Mouse (Mus musculus): ENCODE results near the gene Timd2. TPM values are rescaled to one million over a fixed set of nuclear protein-coding genes. Genes with fewer than 3 reads are reported as not detected.
A peak's percentile ranks its signal among the peaks of the same experiment; 100 is the strongest.
"Not testable (repeated sequence)": the region's sequence is repeated elsewhere in the genome, so short reads cannot be mapped to it uniquely, and the experiment has no call there.

Timd2 gene
- polyA plus RNA-seq, 1 experiment from 2014 or later, result not detected

- Histone ChIP-seq H3K4me1 (replicated peaks) (no peaks in the 10 kb centered on the region), H3K36me3 (no peaks in the 10 kb centered on the region), H3K27ac (no peak overlapping the region), H3K4me3 (replicated peaks) (no peak overlapping the region), H3K9me3 (no peaks in the 10 kb centered on the region), H3K9ac (replicated peaks) (no peak overlapping the region), H3K27me3 (no peaks in the 10 kb centered on the region), H3K4me2 (no peak overlapping the region)
- 88% methylated on average over 11 of the region's 11 CpGs for WGBS
- no peak for ATAC-seq (ENCODE audit: insufficient number of reproducible peaks, insufficient read depth, low FRiP score, low TSS enrichment, low read depth)
Measured at GRCm38 (mm10) chr11:46731541-46732070, 24.7 kb upstream of the Timd2 start.

GRCm38 (mm10) chr11:46698830-46699229 lies 8.0 kb downstream of the Timd2 start:
- Histone ChIP-seq H3K36me3 (no peaks in the 10 kb centered on the region), H3K9me3 (no peaks in the 10 kb centered on the region), H3K27me3 (no peaks in the 10 kb centered on the region), H3K9ac (replicated peaks) (no peak overlapping the region), H3K27ac (no peak overlapping the region), H3K4me1 (replicated peaks) (no peaks in the 10 kb centered on the region), H3K4me2 (no peak overlapping the region), H3K4me3 (replicated peaks) (no peak overlapping the region)
- no peak for ATAC-seq (ENCODE audit: insufficient number of reproducible peaks, insufficient read depth, low FRiP score, low TSS enrichment, low read depth)
- WGBS, result 84% methylated on average over 5 of the region's 5 CpGs

GRCm38 (mm10) chr11:46698278-46698655 lies 8.6 kb downstream of the Timd2 start:
- no peak for ATAC-seq (ENCODE audit: insufficient number of reproducible peaks, insufficient read depth, low FRiP score, low TSS enrichment, low read depth)

GRCm38 (mm10) chr11:46697433-46698277 lies 9.2 kb downstream of the Timd2 start:
- Histone ChIP-seq H3K4me1 (replicated peaks) (no peaks in the 10 kb centered on the region), H3K27ac (no peak overlapping the region), H3K9me3 (no peaks in the 10 kb centered on the region), H3K4me3 (replicated peaks) (no peak overlapping the region), H3K27me3 (no peaks in the 10 kb centered on the region), H3K36me3 (no peaks in the 10 kb centered on the region), H3K4me2 (no peak overlapping the region), H3K9ac (replicated peaks) (no peak overlapping the region)
- ATAC-seq (ENCODE audit: insufficient number of reproducible peaks, insufficient read depth, low FRiP score, low TSS enrichment, low read depth), result no peak
- 85% methylated on average over 5 of the region's 5 CpGs for WGBS

More at GRCm38 (mm10) chr11:46698278-46698655, 8.6 kb downstream of the Timd2 start:
- H3K36me3 ChIP-seq, result no peaks in the 10 kb centered on the region
- H3K4me3 ChIP-seq (replicated peaks), result no peak overlapping the region
- no peaks in the 10 kb centered on the region for H3K9me3 ChIP-seq
- no peaks in the 10 kb centered on the region for H3K27me3 ChIP-seq
- H3K9ac ChIP-seq (replicated peaks), result no peak overlapping the region
- 82% methylated on average over 6 of the region's 6 CpGs for whole genome bisulfite sequencing
- H3K27ac ChIP-seq, result no peak overlapping the region
- no peak overlapping the region for H3K4me2 ChIP-seq
- H3K4me1 ChIP-seq (replicated peaks), result no peaks in the 10 kb centered on the region

GRCm38 (mm10) chr11:46695849-46696248 lies 11.0 kb downstream of the Timd2 start:
- H3K4me1 ChIP-seq (replicated peaks); H3K9ac ChIP-seq (replicated peaks); ATAC-seq (ENCODE audit: insufficient number of reproducible peaks, insufficient read depth, low FRiP score, low TSS enrichment, low read depth); H3K27me3 ChIP-seq; H3K4me2 ChIP-seq; H3K36me3 ChIP-seq; H3K4me3 ChIP-seq (replicated peaks); H3K9me3 ChIP-seq; H3K27ac ChIP-seq: not testable (repeated sequence)
- WGBS, result 85% methylated on average over 2 of the region's 2 CpGs

- Histone ChIP-seq H3K4me2 (no peak overlapping the region), H3K4me1 (replicated peaks) (no peaks in the 10 kb centered on the region), H3K9me3 (no peaks in the 10 kb centered on the region), H3K27me3 (no peaks in the 10 kb centered on the region), H3K9ac (replicated peaks) (no peak overlapping the region), H3K27ac (no peak overlapping the region), H3K4me3 (replicated peaks) (no peak overlapping the region), H3K36me3 (no peaks in the 10 kb centered on the region)
- 89% methylated on average over 2 of the region's 2 CpGs for WGBS
- ATAC-seq (ENCODE audit: insufficient number of reproducible peaks, insufficient read depth, low FRiP score, low TSS enrichment, low read depth), result no peak
Measured at GRCm38 (mm10) chr11:46690136-46690535, 16.7 kb downstream of the Timd2 start.

GRCm38 (mm10) chr11:46683723-46684122 lies 23.1 kb downstream of the Timd2 start:
- H3K27ac ChIP-seq, result no peak overlapping the region
- H3K36me3 ChIP-seq, result no peaks in the 10 kb centered on the region
- H3K9ac ChIP-seq (replicated peaks), result no peak overlapping the region
- H3K4me1 ChIP-seq (replicated peaks), result no peaks in the 10 kb centered on the region
- no peak for ATAC-seq (ENCODE audit: insufficient number of reproducible peaks, insufficient read depth, low FRiP score, low TSS enrichment, low read depth)
- no peaks in the 10 kb centered on the region for H3K9me3 ChIP-seq
- H3K27me3 ChIP-seq, result no peaks in the 10 kb centered on the region
- H3K4me2 ChIP-seq, result no peak overlapping the region
- WGBS, result 49% methylated on average over 4 of the region's 4 CpGs
- H3K4me3 ChIP-seq (replicated peaks), result no peak overlapping the region

GRCm38 (mm10) chr11:46682842-46683241 lies 24.0 kb downstream of the Timd2 start:
- Histone ChIP-seq H3K27ac (no peak overlapping the region), H3K27me3 (no peaks in the 10 kb centered on the region), H3K9me3 (no peaks in the 10 kb centered on the region), H3K36me3 (no peaks in the 10 kb centered on the region), H3K9ac (replicated peaks) (no peak overlapping the region), H3K4me3 (replicated peaks) (no peak overlapping the region), H3K4me1 (replicated peaks) (no peaks in the 10 kb centered on the region), H3K4me2 (no peak overlapping the region)
- 76% methylated on average over 1 of the region's 1 CpGs for WGBS
- no peak for ATAC-seq (ENCODE audit: insufficient number of reproducible peaks, insufficient read depth, low FRiP score, low TSS enrichment, low read depth)

- ATAC-seq (ENCODE audit: insufficient number of reproducible peaks, insufficient read depth, low FRiP score, low TSS enrichment, low read depth), result no peak
- Histone ChIP-seq H3K4me1 (replicated peaks) (no peaks in the 10 kb centered on the region), H3K36me3 (no peaks in the 10 kb centered on the region), H3K4me3 (replicated peaks) (no peak overlapping the region), H3K9ac (replicated peaks) (no peak overlapping the region), H3K27ac (no peak overlapping the region), H3K4me2 (no peak overlapping the region), H3K27me3 (no peaks in the 10 kb centered on the region), H3K9me3 (no peaks in the 10 kb centered on the region)
- WGBS, result 83% methylated on average over 2 of the region's 2 CpGs
Measured at GRCm38 (mm10) chr11:46667938-46668337, 38.9 kb downstream of the Timd2 start.

- no peaks in the 10 kb centered on the region for H3K27me3 ChIP-seq
- no peaks in the 10 kb centered on the region for H3K36me3 ChIP-seq
- H3K4me3 ChIP-seq (replicated peaks), result no peak overlapping the region
- 97% methylated on average over 3 of the region's 3 CpGs for WGBS
- H3K9ac ChIP-seq (replicated peaks), result no peak overlapping the region
- H3K9me3 ChIP-seq, result no peaks in the 10 kb centered on the region
- no peak overlapping the region for H3K4me2 ChIP-seq
- H3K4me1 ChIP-seq (replicated peaks), result no peaks in the 10 kb centered on the region
- H3K27ac ChIP-seq, result no peak overlapping the region
- ATAC-seq (ENCODE audit: insufficient number of reproducible peaks, insufficient read depth, low FRiP score, low TSS enrichment, low read depth), result no peak
Measured at GRCm38 (mm10) chr11:46667105-46667504, 39.8 kb downstream of the Timd2 start.

- Histone ChIP-seq H3K27ac (no peak overlapping the region), H3K4me1 (replicated peaks) (no peaks in the 10 kb centered on the region), H3K27me3 (no peaks in the 10 kb centered on the region), H3K9ac (replicated peaks) (no peak overlapping the region), H3K4me3 (replicated peaks) (no peak overlapping the region), H3K4me2 (no peak overlapping the region), H3K36me3 (no peaks in the 10 kb centered on the region), H3K9me3 (no peaks in the 10 kb centered on the region)
- 71% methylated on average over 6 of the region's 6 CpGs for WGBS
- ATAC-seq (ENCODE audit: insufficient number of reproducible peaks, insufficient read depth, low FRiP score, low TSS enrichment, low read depth), result peak; percentile 59; the same call in 1 of the 2 replicates
Measured at GRCm38 (mm10) chr11:46665599-46666522, 41.0 kb downstream of the Timd2 start.
